Mouse (Mus musculus): ENCODE measurements around the gene Midn.

DNA sequence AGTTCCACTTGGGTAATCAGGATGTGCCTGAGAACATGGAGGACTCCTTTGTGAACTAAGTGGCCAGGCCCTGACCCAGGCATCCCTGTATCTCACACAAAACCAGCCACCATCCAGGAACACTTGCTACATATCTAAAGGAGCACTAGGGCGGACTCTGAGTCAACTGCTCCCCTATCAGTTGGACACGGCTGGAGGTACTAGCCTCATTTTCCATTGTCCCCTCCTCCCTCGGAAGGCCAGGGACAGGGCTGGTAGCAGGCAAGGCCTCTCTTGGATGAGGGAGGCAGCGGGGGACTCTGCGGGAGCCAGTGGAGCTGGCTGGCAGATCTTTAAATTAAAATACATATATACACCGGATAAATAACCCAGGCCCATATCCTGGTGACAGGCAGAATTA, 45.9 kb downstream of the Midn start:
- no peak for TF ChIP-seq CTCF (IDR thresholded peaks at IDR 0.05; ENCODE audit: borderline replicate concordance, insufficient read depth, low read depth, low read length)
- no peak for TF ChIP-seq POLR2A (IDR thresholded peaks at IDR 0.05; ENCODE audit: borderline replicate concordance, insufficient read depth, low read length)
